Mouse (Mus musculus): Measurements from ENCODE around the gene Cryba4. TPM values are rescaled to one million over a fixed set of nuclear protein-coding genes. Genes with fewer than 3 reads are reported as not detected.

Gene Cryba4
- polyA plus RNA-seq, 1 experiment, result 0.51 TPM

- Histone ChIP-seq H3K27ac (ENCODE audit: insufficient read depth, low read length) (no peak overlapping the region), H3K4me3 (replicated peaks; ENCODE audit: insufficient read depth, low read depth, low read length) (no peak overlapping the region), H3K27me3 (ENCODE audit: control insufficient read depth, insufficient read depth, low read length) (no peaks in the 10 kb centered on the region), H3K4me1 (ENCODE audit: control insufficient read depth, insufficient read depth, low read length) (peaks cover 12% of the 10 kb centered on the region; the same call in 1 of the 2 replicates)
- DNase-seq, result peak in 1 of 2 experiments; percentile 35
- WGBS, result 53% methylated on average over 9 of the region's 9 CpGs
- TF ChIP-seq CTCF (IDR thresholded peaks at IDR 0.05; ENCODE audit: borderline replicate concordance, insufficient read depth, low read depth, low read length) (no peak), POLR2A (IDR thresholded peaks at IDR 0.05; ENCODE audit: borderline replicate concordance, insufficient read depth, low read length) (no peak)
Measured at GRCm38 (mm10) chr5:112237866-112238570, 14.3 kb downstream of the Cryba4 start.

- WGBS, result 22% methylated on average over 16 of the region's 16 CpGs
- H3K27ac ChIP-seq (ENCODE audit: insufficient read depth, low read length), result no peak overlapping the region
- TF ChIP-seq CTCF (IDR thresholded peaks at IDR 0.05; ENCODE audit: borderline replicate concordance, insufficient read depth, low read depth, low read length) (no peak), POLR2A (IDR thresholded peaks at IDR 0.05; ENCODE audit: borderline replicate concordance, insufficient read depth, low read length) (no peak)
- DNase-seq, result peak in 1 of 2 experiments; percentile 31
- no peaks in the 10 kb centered on the region for H3K27me3 ChIP-seq (ENCODE audit: control insufficient read depth, insufficient read depth, low read length)
- peaks cover 12% of the 10 kb centered on the region; the same call in 1 of the 2 replicates for H3K4me1 ChIP-seq (ENCODE audit: control insufficient read depth, insufficient read depth, low read length)
- no peak overlapping the region for H3K4me3 ChIP-seq (replicated peaks; ENCODE audit: insufficient read depth, low read depth, low read length)
Measured at GRCm38 (mm10) chr5:112237439-112237838, 14.9 kb downstream of the Cryba4 start.

GRCm38 (mm10) chr5:112236631-112237030 is 15.7 kb downstream of the Cryba4 start:
- TF ChIP-seq CTCF (IDR thresholded peaks at IDR 0.05; ENCODE audit: borderline replicate concordance, insufficient read depth, low read depth, low read length) (no peak), POLR2A (IDR thresholded peaks at IDR 0.05; ENCODE audit: borderline replicate concordance, insufficient read depth, low read length) (no peak)
- H3K27ac ChIP-seq (ENCODE audit: insufficient read depth, low read length), result no peak overlapping the region

GRCm38 (mm10) chr5:112235806-112236205 is 16.5 kb downstream of the Cryba4 start:
- TF ChIP-seq CTCF (IDR thresholded peaks at IDR 0.05; ENCODE audit: borderline replicate concordance, insufficient read depth, low read depth, low read length), result no peak
- TF ChIP-seq POLR2A (IDR thresholded peaks at IDR 0.05; ENCODE audit: borderline replicate concordance, insufficient read depth, low read length), result no peak
- Histone ChIP-seq H3K4me1 (ENCODE audit: control insufficient read depth, insufficient read depth, low read length) (peaks cover 12% of the 10 kb centered on the region; the same call in 1 of the 2 replicates), H3K27me3 (ENCODE audit: control insufficient read depth, insufficient read depth, low read length) (no peaks in the 10 kb centered on the region), H3K4me3 (replicated peaks; ENCODE audit: insufficient read depth, low read depth, low read length) (no peak overlapping the region), H3K27ac (ENCODE audit: insufficient read depth, low read length) (no peak overlapping the region)
- 75% methylated on average over 5 of the region's 5 CpGs for WGBS
- no peak for DNase-seq

More at GRCm38 (mm10) chr5:112236631-112237030, 15.7 kb downstream of the Cryba4 start:
- peaks cover 12% of the 10 kb centered on the region; the same call in 1 of the 2 replicates for H3K4me1 ChIP-seq (ENCODE audit: control insufficient read depth, insufficient read depth, low read length)
- no peak for DNase-seq
- no peaks in the 10 kb centered on the region for H3K27me3 ChIP-seq (ENCODE audit: control insufficient read depth, insufficient read depth, low read length)
- 70% methylated on average over 2 of the region's 2 CpGs for WGBS
- no peak overlapping the region for H3K4me3 ChIP-seq (replicated peaks; ENCODE audit: insufficient read depth, low read depth, low read length)

- WGBS, result 2% methylated on average over 57 of the region's 57 CpGs
Measured at GRCm38 (mm10) chr5:112228240-112229076, 23.9 kb downstream of the Cryba4 start.

GRCm38 (mm10) chr5:112227898-112228239 is 24.4 kb downstream of the Cryba4 start:
- Histone ChIP-seq H3K27ac (ENCODE audit: insufficient read depth, low read length) (no peak overlapping the region), H3K27me3 (ENCODE audit: control insufficient read depth, insufficient read depth, low read length) (0 out of 2 replicates have a peak, but pooled peaks cover 2% of the 10 kb centered on the region), H3K4me1 (ENCODE audit: control insufficient read depth, insufficient read depth, low read length) (0 out of 2 replicates have a peak, but pooled peaks cover 4% of the 10 kb centered on the region), H3K4me3 (replicated peaks; ENCODE audit: insufficient read depth, low read depth, low read length) (peak overlapping the region; percentile 52)
- no peak for DNase-seq
- WGBS, result 3% methylated on average over 13 of the region's 13 CpGs
- TF ChIP-seq CTCF (IDR thresholded peaks at IDR 0.05; ENCODE audit: borderline replicate concordance, insufficient read depth, low read depth, low read length), result no peak
- no peak for TF ChIP-seq POLR2A (IDR thresholded peaks at IDR 0.05; ENCODE audit: borderline replicate concordance, insufficient read depth, low read length)

More at GRCm38 (mm10) chr5:112228240-112229076, 23.9 kb downstream of the Cryba4 start:
- TF ChIP-seq POLR2A (IDR thresholded peaks at IDR 0.05; ENCODE audit: borderline replicate concordance, insufficient read depth, low read length) (no peak), CTCF (IDR thresholded peaks at IDR 0.05; ENCODE audit: borderline replicate concordance, insufficient read depth, low read depth, low read length) (no peak)
- no peak overlapping the region for H3K27ac ChIP-seq (ENCODE audit: insufficient read depth, low read length)
- H3K27me3 ChIP-seq (ENCODE audit: control insufficient read depth, insufficient read depth, low read length), result 0 out of 2 replicates have a peak, but pooled peaks cover 2% of the 10 kb centered on the region
- peak; percentile 39 to 46 for DNase-seq
- H3K4me3 ChIP-seq (replicated peaks; ENCODE audit: insufficient read depth, low read depth, low read length), result peak overlapping the region; percentile 52
- H3K4me1 ChIP-seq (ENCODE audit: control insufficient read depth, insufficient read depth, low read length), result 0 out of 2 replicates have a peak, but pooled peaks cover 4% of the 10 kb centered on the region

- WGBS, result 3% methylated on average over 30 of the region's 30 CpGs
- no peak for DNase-seq
- TF ChIP-seq CTCF (IDR thresholded peaks at IDR 0.05; ENCODE audit: borderline replicate concordance, insufficient read depth, low read depth, low read length) (no peak), POLR2A (IDR thresholded peaks at IDR 0.05; ENCODE audit: borderline replicate concordance, insufficient read depth, low read length) (no peak)
- H3K4me3 ChIP-seq (replicated peaks; ENCODE audit: insufficient read depth, low read depth, low read length), result peak overlapping the region; percentile 37
- H3K4me1 ChIP-seq (ENCODE audit: control insufficient read depth, insufficient read depth, low read length), result 0 out of 2 replicates have a peak, but pooled peaks cover 4% of the 10 kb centered on the region
- 0 out of 2 replicates have a peak, but pooled peaks cover 2% of the 10 kb centered on the region for H3K27me3 ChIP-seq (ENCODE audit: control insufficient read depth, insufficient read depth, low read length)
- H3K27ac ChIP-seq (ENCODE audit: insufficient read depth, low read length), result no peak overlapping the region
Measured at GRCm38 (mm10) chr5:112227354-112227753, 25.0 kb downstream of the Cryba4 start.
